Mouse (Mus musculus) Patski (cell line): ENCODE data around the gene Spsb4. TPM values are rescaled to one million over a fixed set of nuclear protein-coding genes. Genes with fewer than 3 reads are reported as not detected.

Experiments used
- ATAC-seq: fragments of 100-300 bp; one replicate; pipeline ENCODE4 v1.8.0; 2021
- CTCF ChIA-PET: fragments of 350-600 bp; sonication (Branson Sonifier 250); formaldehyde crosslinking; loops from one replicate; lab custom pipeline; 2022; ENCODE audit warnings: inconsistent platforms; lab: Charles Lee
- POLR2A ChIA-PET: fragments of 350-600 bp; sonication (Branson Sonifier 250); formaldehyde crosslinking; loops from one replicate; lab custom pipeline; 2022; ENCODE audit warnings: antibody characterized with exemption, inconsistent platforms; lab: Charles Lee
- DNase-seq: peaks from one replicate; pipeline ENCODE4 v3.0.0-alpha.2; 2011; ENCODE audit warnings: low read depth, low spot score
- H3K27me3 ChIP-seq: fragments of 371-371 bp; one replicate; pipeline ENCODE4 v1.5.1; 2021
- CTCF ChIP-seq: fragments of 100-300 bp; IDR thresholded peaks from one replicate; pipeline ENCODE4 v1.5.1; 2021
- in situ Hi-C: fragments of 300-500 bp; cut with MboI; formaldehyde crosslinking; loops from 3 replicates; pipeline ENCODE4 v1.11.1; 2018; ENCODE audit warnings: low pct_unique_long_range_greater_than_20kb, mixed read lengths
- polyA plus RNA-seq: library from polyadenylated mRNA; unstranded; gene quantifications from one replicate; pipeline ENCODE4 v1.2.3, GENCODE M21; 2021

Gene Spsb4
- polyA plus RNA-seq, 1 experiment from 2014 or later, result 19.0 TPM

GRCm38 (mm10) chr9:96916076-96916475 lies 102.6 kb downstream of the Spsb4 start:
- ChIA-PET CTCF (interaction anchor here (0.6 to 5.8 kb wide), 33 partner anchors 13 to 251 kb away, joined by 3 to 71 read pairs (median 4); partner anchors contain the start of gene Spsb4), POLR2A (no interaction called here)
- in situ Hi-C loops, result loop anchor here (5.0 to 25.0 kb wide), 2 partner anchors 151 to 396 kb away; no protein-coding TSS in a partner anchor
- ATAC-seq (no peak), DNase-seq (no peak)
- TF ChIP-seq CTCF, result no peak
- no peaks in the 10 kb centered on the region for H3K27me3 ChIP-seq

GRCm38 (mm10) chr9:96914851-96915250 lies 103.8 kb downstream of the Spsb4 start:
- ATAC-seq (no peak), DNase-seq (no peak)
- no peak for TF ChIP-seq CTCF
- in situ Hi-C loops, result loop anchor here (5.0 to 25.0 kb wide), 3 partner anchors 152 to 397 kb away; no protein-coding TSS in a partner anchor
- ChIA-PET POLR2A (no interaction called here), CTCF (interaction anchor here (1.1 to 2.5 kb wide), 5 partner anchors 46 to 170 kb away, joined by 3 to 12 read pairs (median 3); no protein-coding TSS in a partner anchor)
- H3K27me3 ChIP-seq, result peaks cover 3% of the 10 kb centered on the region

GRCm38 (mm10) chr9:96914005-96914404 lies 104.6 kb downstream of the Spsb4 start:
- DNase-seq (no peak), ATAC-seq (no peak)
- H3K27me3 ChIP-seq, result peaks cover 3% of the 10 kb centered on the region
- in situ Hi-C loops, result loop anchor here (5.0 to 25.0 kb wide), 2 partner anchors 248 to 398 kb away; no protein-coding TSS in a partner anchor
- CTCF ChIA-PET, result interaction anchor here (1.2 to 2.3 kb wide), 5 partner anchors 11 to 155 kb away, joined by 3 to 10 read pairs (median 3); no protein-coding TSS in a partner anchor
- TF ChIP-seq CTCF, result peak; percentile 42
- POLR2A ChIA-PET, result no interaction called here

- peaks cover 4% of the 10 kb centered on the region for H3K27me3 ChIP-seq
- DNase-seq, result no peak
- ChIA-PET CTCF (interaction anchor here (0.7 to 1.5 kb wide), 3 partner anchors 22 to 159 kb away, joined by 3 to 4 read pairs (median 3); no protein-coding TSS in a partner anchor), POLR2A (interaction anchor here (0.5 kb wide), 1 partner anchor 10 kb away, joined by 3 read pairs; no protein-coding TSS in a partner anchor)
- in situ Hi-C loops, result loop anchor here (25.0 kb wide), 1 partner anchor 403 kb away; no protein-coding TSS in a partner anchor
- TF ChIP-seq CTCF, result no peak
- ATAC-seq, result no peak
Measured at GRCm38 (mm10) chr9:96909503-96909902, 109.1 kb downstream of the Spsb4 start.

GRCm38 (mm10) chr9:96908737-96909136 lies 109.9 kb downstream of the Spsb4 start:
- POLR2A ChIA-PET, result interaction anchor here (0.6 kb wide), 1 partner anchor 10 kb away, joined by 3 read pairs; no protein-coding TSS in a partner anchor
- TF ChIP-seq CTCF, result no peak

GRCm38 (mm10) chr9:96904360-96905355 lies 114.0 kb downstream of the Spsb4 start:
- no peak for DNase-seq
- no peak for ATAC-seq
- ChIA-PET CTCF (interaction anchor here (1.6 to 2.4 kb wide), 3 partner anchors 9 to 15 kb away, joined by 5 to 7 read pairs (median 7); no protein-coding TSS in a partner anchor), POLR2A (no interaction called here)
- in situ Hi-C loops, result loop anchor here (25.0 kb wide), 1 partner anchor 408 kb away; no protein-coding TSS in a partner anchor
- H3K27me3 ChIP-seq, result peaks cover 4% of the 10 kb centered on the region
- TF ChIP-seq CTCF, result no peak

More at GRCm38 (mm10) chr9:96908737-96909136, 109.9 kb downstream of the Spsb4 start:
- DNase-seq (no peak), ATAC-seq (no peak)
- peaks cover 6% of the 10 kb centered on the region for H3K27me3 ChIP-seq
- CTCF ChIA-PET, result interaction anchor here (0.7 to 1.5 kb wide), 3 partner anchors 23 to 160 kb away, joined by 3 to 4 read pairs (median 3); no protein-coding TSS in a partner anchor
- in situ Hi-C loops, result loop anchor here (25.0 kb wide), 1 partner anchor 404 kb away; no protein-coding TSS in a partner anchor

- POLR2A ChIA-PET, result interaction anchor here (0.6 to 0.8 kb wide), 2 partner anchors 9 to 10 kb away, joined by 3 read pairs; no protein-coding TSS in a partner anchor
- CTCF ChIA-PET, result interaction anchor here (1.0 to 3.6 kb wide), 3 partner anchors 10 to 28 kb away, joined by 3 to 18 read pairs (median 3); no protein-coding TSS in a partner anchor
- TF ChIP-seq CTCF, result no peak
- H3K27me3 ChIP-seq, result peaks cover 4% of the 10 kb centered on the region
- in situ Hi-C loops, result loop anchor here (25.0 kb wide), 1 partner anchor 413 kb away; no protein-coding TSS in a partner anchor
- no peak for ATAC-seq
- DNase-seq, result no peak
Measured at GRCm38 (mm10) chr9:96899717-96900116, 118.9 kb downstream of the Spsb4 start.

GRCm38 (mm10) chr9:96899004-96899403 lies 119.6 kb downstream of the Spsb4 start:
- in situ Hi-C loops, result no loop called here
- ChIA-PET CTCF (interaction anchor here (1.3 to 3.6 kb wide), 2 partner anchors 9 to 28 kb away, joined by 3 to 18 read pairs; no protein-coding TSS in a partner anchor), POLR2A (interaction anchor here (0.6 to 0.8 kb wide), 2 partner anchors 10 to 11 kb away, joined by 3 read pairs; no protein-coding TSS in a partner anchor)
- DNase-seq (no peak), ATAC-seq (no peak)
- TF ChIP-seq CTCF, result no peak
- no peaks in the 10 kb centered on the region for H3K27me3 ChIP-seq

GRCm38 (mm10) chr9:96896690-96897089 lies 122.0 kb downstream of the Spsb4 start:
- no peaks in the 10 kb centered on the region for H3K27me3 ChIP-seq
- ATAC-seq (no peak), DNase-seq (no peak)
- ChIA-PET CTCF (no interaction called here), POLR2A (no interaction called here)
- in situ Hi-C loops, result no loop called here
- TF ChIP-seq CTCF, result no peak
